Mouse (Mus musculus) urinary bladder, postnatal 36 days (tissue): ENCODE measurements at regions not wholly inside any gene's neighbourhood (a gene's known extent, or its start where the extent isn't known, plus 50 kb on each side); places are given as distances from the start of the nearest gene placed in this dataset.

Source experiments
- DNase-seq, 2 experiments: peaks; one replicate each; pipeline ENCODE4 v3.0.0; 2022; ENCODE audit warnings: low spot score in 2 of 2, mixed read lengths in 1 of 2

DNA sequence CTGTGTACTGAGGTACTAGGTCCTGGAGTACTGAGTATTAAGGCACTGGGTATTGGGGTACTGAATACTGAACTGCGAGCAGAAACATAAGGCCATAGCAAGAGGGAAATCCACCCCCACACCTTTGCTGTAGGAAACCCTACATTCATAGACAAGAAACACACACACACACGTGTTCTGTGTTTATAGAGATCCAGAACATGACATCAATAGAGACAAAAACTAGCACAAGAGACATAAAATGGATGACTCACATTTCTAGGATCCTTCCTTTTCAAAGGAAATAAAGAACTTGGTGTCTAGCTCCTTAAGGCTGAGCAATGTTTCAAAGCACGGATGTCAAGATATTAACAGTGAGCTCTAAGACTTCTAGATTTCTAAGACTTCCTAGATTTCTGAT lies 49.9 kb upstream of the Nepro start:
- no peak for DNase-seq

DNA sequence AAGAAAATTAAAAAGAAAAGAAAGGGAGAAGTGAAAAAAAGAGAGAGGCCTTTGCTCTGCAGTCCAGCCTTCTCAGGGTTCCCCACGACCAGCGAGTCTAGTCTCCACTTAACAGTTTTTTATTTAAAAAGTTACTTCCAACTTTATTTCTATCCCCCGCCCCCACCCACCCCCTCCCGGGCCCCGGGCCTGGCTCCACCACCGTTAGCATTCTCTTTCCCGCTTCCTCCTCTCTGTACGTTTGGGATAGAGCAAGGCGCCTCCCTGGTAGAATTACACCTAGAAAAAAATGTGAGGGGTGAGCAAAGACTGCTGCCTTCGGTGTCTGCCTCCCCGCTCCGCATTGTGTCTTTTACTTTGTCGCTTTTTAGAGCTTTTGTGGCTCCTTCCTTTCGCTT lies 51.7 kb upstream of the Nepro start:
- no peak for DNase-seq

DNA sequence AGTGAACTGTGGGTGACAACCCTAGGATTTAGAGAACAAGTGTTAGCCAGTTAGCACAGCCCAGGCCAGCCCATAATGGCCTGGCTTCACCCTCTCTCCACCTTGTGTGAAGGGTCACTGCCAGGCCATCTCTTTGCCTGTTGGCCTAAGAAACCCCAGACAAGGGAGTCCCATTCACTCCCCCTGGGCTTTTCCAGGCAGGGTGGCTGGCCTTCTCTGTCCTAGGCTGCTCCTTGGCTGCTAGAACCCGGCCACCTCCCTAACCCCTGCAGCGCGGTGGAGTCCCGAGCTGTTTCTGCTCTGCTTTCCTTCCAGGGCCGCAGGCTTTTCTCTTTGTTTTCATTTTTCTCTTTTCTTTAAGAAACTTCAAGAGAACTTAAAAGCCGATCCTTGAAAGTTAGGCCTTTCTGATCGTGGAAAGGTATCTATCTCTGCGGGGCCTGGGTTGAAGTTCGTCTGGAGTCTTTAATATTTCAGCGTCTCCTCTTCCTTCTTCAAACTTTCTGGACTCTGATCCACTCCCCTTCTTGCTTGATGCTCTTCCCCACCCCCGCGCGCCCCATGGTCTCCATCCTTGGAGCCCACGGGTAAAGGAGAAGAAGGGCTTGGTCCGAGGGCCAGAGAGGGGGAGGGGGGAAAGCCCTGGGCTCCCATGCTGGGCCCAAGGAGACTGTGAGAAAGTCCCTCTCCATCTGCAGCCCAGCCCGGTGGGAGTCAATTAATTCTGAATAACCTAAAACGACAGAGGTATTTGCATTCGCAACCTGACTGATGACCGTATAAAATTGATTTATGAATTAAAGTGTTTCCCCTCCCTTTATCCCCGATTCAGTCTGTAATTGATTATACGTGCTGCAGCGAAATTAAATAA lies 52.3 kb upstream of the Nepro start:
- no peak for DNase-seq

DNA sequence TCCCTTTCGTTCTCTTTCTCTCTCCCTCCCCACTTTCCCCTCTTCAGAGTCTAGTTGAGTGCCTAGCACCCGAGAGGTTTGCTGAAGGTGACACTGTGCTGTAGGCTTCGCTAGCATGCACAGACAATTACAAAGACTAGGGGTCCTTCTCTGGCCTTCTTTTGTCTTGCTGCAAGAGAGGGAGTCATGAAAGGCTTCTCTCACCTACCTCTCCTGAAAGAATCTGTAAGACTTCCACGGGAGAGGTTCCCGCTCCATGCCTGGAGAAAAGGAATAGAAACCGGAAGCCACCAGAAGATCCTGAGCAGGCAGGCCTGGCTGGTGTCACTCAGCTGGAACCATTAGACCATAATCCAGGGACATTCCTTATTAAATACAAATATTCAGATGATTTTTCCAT lies 56.0 kb upstream of the Nepro start:
- DNase-seq, result no peak

DNA sequence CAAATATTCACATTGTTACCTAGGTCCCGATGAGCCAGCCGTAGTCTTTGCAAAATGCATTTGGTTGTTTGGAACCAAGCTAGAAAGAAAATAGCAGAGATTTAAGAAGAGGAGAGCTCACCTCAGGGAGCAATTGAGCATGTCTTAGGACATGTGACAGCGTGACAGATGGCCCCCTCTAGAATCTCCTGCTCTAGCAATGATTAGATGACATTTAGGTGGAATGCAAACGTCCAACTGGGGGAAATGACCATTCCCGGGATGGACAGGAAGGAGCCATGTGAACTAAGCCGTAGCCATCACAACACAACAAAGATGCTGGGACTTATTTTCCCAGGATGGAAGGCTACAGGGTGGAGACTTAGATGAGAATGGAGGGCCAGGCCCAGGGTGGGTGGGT lies 57.0 kb upstream of the Nepro start:
- no peak for DNase-seq

DNA sequence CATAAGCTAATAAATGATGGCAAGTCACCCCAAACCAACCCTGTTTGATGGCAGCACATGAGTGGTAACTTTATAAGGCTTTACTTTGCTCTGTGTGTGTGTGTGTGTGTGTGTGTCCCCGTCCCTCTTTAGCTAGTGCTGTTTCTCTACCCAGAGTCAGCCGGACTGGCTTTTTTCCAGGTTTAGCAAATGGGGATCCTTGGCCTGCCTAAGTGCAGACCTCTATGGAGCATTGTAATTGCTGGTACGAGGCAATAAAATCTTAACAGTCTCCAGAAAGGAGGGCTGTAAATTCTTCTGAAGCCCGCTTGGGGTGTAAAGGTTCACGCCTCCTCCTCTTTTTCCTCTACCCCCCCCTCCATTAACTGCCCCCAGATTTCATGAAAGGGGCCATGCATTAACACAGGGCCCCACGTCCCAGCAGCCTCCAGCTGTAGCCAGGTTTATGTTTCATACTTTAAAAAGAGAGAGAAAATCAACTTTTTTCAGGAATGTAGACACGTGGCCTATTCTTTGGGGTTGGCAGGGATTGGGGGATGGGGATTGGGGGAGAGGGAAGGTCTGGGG lies 57.6 kb upstream of the Nepro start:
- DNase-seq, result no peak

DNA sequence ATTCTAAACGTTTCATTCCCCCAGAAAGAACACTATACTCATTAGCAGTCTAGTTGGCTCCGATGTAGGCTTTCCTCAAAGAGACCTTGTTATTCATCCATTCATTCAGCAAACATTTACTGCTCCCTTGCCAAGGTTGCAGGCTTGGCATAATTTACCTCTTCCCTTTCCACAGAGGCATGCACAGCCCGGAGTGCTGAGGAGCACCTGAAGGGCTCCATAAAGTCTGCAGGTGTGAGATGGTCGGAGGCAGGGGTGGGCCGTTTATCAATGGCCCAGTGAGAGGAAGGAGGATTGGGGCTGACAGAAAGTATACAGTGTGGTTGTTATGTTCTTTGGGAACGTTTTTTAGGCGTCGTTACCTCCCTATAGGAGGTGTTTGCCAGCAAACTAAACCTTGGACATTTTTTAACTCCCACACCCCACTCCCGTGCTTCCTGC lies 58.6 kb upstream of the Nepro start:
- DNase-seq, result no peak

DNA sequence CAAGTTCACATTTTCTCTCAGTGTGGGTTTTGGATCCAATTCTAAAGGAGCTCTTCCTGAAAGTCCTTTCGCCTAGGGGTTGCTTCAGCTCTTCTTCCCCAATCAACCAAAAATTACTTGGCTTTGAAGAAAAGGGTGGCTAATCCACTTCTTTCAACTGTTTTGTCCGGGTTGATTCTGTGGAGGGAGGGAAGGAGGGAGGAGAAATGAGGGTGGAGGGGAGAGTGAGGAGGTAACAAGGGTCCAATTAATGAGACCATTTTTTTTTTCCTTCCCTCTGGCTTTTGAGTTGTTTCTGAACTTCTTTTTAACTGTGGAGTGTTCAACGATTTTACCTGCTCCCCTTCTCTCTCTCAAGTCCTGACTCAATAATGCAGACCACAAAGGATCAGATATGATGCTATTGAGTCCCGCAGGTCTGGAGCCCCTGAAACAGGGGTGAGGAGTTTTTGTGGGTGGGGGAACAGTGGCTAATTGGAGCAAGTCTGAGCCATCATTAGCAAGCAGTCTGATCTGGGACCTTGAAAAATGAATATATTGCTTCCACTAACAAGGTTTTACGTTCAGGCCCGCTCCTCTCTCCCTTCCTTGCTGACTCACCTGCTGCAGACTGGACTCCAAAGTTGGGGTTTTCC lies 61.0 kb upstream of the Nepro start:
- DNase-seq, result no peak

DNA sequence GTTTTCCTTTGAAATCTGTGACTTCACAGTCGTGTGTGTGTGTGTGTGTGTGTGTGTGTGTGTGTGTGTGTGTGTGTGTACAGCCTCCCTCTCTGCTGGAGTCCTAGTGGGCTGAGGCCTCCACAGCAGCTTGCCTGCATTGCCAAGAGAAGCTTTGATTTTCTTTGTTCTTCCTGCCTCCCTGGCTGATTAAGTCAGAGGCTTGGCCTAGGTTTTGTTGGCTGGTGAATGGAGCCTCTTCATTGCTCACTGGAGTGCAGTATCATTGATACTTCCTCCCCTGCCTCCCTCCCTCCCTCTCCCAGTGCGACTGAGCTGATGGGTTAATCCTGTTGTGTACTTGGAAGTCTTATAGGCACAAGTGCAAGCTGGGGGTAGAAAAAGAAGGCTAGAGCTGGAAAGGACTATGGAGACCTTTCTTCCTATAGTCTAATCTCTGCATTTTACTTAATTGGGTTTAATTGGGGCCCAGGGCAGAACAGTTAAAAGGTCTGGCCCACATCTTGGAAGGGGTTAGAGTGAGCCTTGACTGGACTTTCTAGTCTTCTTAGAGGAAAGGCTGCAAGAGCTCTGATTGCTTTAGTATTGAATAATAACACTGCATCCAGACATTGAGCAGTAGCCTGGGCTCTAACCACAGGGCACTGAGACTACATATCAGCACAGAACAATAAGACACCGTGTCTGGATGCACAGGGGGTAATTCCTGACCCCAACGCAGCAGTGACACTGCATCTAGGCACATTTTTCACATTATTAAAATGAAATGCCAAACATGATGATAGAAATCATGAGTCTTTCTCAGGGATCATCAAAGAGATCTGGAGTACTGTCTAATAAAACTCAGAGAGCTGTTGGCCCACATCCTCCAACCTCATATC lies 62.9 kb upstream of the Nepro start:
- no peak for DNase-seq

DNA sequence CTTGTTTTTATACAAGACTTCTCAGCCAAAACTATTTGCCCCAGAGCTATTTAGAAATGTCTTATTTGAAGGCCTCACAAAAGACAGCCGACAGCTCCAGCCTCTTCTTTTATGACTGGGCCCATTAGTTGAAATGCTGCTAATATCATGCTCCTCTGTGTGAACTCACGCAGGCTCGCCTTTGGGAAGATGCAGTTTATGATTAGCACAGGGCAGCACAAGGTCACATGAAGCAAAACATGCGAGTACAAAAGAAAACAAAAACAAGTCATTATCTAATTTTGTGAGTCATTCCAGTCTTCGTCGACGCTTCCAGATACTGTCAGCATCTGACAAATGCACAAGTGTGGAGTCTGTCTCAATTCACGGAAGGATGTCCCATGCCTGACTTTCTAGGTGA lies 65.8 kb upstream of the Nepro start:
- no peak for DNase-seq

DNA sequence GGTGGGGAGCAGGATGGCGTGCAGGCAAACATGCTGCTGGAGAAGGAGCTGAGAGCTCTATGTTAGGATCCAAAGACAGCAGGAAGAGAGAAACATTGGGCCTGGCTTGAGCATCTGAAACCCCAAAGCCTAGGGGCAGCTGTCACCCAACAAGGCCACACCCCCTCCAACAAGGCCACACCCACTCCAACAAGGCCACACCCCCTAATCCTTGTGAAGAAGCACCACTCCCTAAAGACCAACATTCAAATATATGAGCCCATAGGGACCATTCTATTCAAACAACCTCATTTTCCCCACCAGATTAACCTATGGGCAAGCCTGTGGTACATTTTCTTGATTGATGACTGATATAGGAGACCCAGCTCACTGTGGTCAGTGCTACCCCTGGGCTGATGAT lies 67.9 kb upstream of the Nepro start:
- no peak for DNase-seq

DNA sequence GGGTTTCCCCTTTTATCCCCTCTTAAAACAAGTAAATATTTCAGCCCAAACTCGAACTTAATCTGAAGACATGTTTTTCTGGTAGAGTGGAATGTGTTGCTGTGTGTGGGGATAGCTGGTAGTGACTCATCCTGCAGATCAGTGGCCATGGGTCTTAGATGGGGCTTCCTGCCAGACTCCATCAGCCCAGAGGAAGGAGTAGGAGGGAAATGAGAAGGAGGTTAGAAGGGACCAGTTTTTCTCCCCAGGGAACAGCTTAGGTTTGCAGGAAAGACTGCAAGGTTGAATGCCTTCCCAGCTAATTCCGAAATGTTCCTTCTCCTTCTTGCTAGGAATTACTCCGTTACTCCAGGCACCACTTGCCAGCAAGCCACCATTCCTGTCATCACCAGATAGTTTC lies 68.8 kb upstream of the Nepro start:
- no peak for DNase-seq

DNA sequence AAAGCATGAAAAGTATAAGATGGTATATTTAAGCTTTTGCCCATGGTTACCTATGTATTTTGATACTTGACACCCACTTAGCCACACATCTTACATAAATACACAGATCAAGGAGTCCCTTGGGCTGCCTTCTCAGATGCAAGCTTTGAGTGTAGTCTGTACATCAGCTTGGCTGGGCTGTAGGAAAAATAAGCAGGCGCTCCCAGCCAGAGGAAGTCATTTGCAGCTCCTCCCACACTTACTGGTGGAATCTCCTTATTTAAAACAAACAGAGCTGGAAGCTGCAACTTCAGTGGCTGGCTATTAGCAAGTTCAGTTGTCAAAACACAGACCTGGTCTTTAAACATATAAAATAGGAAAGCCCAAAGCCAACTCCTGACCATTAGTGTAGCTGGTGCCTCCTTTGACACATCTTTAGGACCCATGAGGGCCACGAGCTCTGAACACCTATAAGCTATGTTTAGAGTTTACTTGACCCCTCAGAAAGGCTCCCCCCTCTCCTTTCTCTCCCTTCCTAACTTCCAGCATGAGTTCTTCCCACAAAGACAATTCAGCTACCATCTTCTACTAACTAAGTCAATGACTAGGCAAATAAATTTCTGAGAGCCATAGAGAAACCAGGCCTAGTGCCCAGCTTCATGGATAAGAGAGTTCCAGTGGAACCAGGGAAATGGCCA lies 75.4 kb upstream of the Nepro start:
- DNase-seq, result no peak

DNA sequence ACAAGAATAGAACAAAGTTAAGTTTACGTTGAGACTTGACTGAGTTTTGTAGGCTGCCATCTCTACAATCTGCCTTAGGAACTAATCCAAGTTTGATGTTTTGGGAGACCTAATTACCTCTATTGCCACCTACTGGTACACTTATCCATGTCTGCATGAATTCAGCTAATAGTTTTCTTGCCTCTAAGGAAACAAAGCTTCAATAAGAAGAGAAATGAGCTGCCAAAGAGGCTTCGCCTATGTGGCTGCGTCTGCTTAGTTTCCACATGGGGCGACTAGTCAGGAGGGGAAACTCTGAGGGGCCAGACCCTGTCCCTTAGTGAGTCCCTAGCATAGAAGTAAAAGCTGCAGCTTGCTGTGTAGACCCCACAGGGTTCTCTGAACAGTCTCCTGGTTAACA lies 80.1 kb upstream of the Nepro start:
- DNase-seq, result no peak

DNA sequence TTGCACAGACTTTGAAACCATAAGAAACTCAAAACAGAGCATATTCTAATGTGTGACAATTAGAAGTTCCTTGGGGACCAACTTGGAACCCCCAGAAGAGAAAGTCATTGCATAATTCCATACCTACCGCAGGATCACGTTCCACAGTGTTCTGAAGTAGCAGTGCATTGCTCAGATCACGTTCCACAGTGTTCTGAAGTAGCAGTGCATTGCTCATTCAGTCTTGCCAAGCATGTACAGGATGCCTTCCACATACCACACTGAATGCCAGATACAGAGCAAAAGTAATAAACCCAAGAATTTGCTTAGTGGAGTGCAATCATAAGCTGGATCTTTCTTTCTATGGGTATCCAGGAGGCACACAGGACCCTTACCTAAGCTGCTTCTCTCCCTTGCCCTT lies 78.4 kb upstream of the Boc start:
- no peak for DNase-seq

DNA sequence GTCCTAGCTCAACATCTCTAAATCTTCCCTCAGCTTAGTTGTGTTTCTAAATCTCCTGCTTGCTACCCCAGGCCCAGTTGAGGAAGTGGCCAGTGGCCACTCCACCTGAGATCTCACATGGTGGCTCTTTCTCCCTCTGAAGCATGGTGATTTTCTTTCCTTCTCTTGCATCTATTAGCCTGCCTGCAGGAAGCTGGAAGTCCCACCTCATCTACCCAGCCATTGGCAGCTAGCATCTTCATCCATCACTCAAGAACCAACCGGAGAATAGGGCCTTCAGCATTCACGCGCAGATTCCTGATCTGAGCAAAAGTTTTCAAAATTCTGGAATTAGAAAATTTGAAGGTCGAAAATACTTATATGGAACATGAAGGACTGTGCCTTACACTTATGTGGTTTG lies 75.8 kb upstream of the Boc start:
- DNase-seq, result no peak

DNA sequence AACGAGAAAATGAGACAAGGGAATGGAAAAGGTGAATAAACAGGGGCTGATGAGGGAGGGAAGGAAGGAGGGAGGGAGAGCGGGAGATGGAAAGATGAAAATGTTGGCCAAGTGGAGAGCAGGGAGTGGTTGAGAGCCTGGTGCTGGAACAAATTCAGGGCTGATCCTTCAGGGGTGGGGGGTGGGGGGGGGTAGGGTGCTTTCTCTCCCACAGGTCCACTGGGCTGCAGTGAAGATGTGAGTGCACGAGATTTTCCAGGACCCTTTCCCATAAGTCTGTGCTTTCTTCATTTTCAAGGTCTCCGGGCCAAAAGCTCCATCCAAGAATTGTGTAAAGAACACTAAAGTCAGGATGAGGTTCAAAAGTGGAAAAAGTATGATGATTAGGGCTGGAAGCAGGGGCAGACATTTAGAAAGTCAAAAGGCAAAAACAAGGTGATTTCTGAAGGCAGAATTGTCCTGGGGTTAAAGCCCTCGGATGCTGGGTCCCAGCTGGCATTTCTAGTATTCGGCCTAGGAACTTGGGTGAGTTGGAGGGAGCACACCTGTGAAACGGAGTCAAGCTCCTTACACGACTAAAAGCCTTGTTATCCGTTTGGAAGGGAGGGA lies 74.5 kb upstream of the Boc start:
- DNase-seq, result no peak

DNA sequence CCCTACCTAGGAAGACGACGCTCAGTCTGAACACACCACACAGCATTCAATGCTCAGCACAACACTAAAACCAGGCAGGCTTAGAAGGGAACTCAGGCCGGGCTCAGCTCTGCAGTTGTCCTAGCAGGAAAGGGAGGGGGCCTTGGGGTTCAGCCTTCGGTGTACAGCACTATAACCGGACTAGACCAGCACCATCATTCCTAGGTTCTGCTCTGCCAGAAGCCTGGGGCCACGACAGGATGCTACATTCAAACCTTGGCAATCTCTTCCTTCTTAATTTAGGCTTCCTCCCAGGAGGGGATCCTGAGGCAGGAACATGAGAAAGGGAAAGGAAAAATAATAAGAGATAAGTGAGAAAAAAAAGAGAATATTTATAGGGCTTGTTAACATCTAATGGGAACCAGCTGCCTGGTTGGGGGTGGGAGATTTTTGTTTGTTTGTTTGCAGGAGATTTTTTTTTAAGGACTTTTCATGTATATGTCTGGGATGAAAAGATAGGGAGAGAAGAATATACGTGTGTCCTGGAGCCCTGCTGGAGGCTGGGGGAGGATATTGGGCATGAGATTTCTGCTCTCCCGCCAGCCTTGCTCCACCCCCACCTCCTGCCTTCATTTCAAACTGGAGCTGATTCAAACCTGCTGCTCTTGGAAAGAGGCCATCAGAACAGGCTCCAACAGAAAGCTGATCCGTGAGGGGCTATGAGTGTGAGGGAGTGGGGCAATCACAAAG lies 73.8 kb upstream of the Boc start:
- DNase-seq, result peak; percentile 30 to 60

DNA sequence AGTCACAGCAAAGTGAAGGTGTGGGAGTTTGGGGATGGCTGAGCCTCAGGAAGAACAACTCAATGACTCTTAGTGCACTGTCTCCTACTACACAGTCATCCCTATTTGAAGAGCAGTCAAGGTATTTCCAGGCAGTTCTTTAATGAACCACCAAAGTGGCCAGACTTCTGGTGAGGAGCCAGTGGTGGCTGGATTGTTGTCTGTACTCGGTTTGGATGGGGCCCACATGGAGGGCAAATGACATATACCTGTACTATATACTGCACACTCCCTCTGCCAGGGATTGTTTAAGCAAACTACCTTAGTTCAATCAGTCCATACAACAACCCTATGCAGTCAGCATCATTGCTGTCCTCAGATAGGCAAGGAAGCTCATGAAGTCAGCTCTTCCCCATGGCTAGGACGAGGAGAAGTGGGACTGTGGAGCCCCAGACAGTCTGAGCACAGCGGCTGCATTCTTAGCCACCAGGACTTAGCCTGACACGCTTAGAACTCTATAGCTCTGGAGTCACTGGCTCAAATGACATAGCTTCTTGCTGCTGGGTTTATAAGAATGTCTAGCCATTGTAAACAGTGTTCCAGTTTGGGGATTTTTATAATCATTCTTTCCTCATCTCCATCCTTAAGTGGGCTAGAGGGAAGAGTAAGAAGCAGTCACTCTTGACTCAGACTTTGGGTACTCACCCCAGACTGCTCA lies 72.8 kb upstream of the Boc start:
- DNase-seq, result no peak

DNA sequence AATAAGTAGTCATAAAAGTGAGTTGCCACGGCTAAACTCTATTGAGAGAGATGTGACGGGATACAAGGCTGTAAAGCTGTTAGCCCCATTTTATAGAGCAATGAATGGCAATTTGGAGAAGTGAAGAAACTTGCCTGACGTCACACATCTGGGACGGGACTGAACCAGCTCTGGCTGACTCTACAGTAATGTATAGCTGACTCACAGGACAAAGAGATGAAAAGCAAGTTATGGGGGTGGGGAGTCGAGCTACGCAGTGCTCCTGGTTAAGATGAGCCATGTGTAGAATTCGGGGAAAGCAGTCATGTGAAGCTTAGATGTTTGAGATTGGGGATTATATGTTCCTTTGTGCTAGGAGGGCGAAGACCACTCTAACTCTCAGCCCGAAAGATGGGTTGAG lies 72.2 kb upstream of the Boc start:
- DNase-seq, result no peak
